Mouse (Mus musculus): ENCODE data around the gene Hs3st1.

The Hs3st1 gene

DNA sequence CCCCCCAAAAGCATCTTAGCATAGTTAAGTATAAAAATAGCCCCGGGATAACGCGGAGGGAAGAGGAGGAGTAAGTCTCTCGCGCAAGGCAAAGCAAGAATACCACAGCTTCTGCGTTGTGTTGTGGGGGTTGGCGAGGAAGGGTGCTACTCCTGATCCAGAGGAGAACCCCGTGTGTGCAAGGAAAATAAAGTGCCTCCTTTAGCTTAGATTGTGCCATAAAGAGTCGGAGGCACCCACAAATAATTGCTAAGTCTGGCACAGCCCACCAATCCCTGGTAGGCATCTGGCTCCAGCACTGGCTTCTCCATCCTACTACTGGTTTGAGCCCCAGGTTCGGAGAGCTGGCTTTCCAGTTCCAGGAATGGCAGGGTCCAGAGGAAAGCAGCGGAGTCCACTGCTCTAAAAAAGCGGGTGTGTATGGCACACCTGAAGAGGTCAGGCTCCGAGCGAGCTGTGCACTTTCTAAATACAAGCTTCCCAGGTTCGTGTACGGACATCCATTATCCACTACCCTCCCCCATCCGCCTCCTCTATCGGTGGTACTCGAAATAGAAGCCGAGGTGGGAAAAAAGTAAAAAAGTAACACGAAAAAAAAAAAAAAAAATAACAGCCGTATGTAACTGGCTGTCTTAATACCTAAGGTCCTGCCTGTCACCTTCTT, 111.9 kb downstream of the Hs3st1 start:
- DNase-seq: no peak

DNA sequence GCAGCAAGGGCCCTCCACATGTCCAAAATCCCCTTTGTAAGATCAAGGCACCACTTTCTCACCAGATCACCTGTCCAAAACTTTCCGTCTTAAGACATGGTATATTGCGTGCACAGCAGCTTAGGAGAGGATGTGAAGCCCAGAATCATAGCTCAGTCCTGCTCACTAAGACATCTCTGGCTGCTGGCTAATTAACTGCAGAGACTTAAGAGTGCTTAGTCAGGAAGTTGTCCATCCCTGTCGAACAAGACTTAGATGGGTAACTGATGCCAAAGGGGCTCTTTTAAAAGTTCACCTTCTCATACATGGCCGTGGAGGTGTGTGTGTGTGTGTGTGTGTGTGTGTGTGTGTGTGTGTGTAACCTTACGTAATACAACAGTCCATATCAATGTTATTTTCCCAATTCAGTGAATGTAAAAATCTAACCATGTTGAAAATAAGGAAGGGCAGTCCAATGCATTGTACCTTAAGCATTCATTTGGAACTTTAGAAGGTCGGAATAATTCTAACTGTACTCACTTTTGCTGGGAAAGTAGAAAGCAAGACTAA, 113.0 kb downstream of the Hs3st1 start:
- DNase-seq: no peak

DNA sequence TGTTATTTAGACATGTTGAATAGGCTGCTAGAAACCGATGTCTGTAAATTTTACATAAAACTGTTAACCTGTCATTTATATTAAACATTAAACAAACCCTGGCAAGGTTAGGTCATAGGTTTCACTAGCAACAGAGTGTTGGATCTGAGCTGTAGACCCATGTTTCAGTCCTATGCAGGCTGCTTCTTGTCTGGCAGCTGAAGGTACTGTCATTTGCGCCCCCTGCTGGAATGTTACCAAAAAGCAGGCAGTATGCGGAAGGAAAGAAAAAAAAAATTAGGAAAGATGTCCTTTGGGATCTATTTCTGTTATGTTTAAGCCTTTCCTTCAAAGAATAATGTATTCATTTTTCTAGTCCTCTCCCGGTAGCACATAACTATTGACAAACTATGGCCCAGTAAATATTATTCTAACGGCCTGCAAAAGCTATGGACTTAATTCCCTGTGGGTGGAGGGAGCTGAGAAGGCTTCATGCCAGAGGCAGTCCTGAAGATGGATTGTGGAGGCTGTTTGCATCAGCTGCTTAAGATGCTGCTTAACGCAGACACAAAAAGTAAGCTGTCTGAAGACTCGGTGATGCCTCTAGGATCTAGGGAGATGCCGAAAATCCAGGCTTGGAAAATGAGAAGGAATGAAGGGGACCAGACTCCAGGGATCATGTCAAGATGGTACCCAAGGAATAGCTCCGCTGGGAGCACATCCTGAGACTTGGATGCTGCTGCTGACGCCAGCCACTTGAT, 115.7 kb downstream of the Hs3st1 start:
- DNase-seq: peak; percentile 55 to 64

DNA sequence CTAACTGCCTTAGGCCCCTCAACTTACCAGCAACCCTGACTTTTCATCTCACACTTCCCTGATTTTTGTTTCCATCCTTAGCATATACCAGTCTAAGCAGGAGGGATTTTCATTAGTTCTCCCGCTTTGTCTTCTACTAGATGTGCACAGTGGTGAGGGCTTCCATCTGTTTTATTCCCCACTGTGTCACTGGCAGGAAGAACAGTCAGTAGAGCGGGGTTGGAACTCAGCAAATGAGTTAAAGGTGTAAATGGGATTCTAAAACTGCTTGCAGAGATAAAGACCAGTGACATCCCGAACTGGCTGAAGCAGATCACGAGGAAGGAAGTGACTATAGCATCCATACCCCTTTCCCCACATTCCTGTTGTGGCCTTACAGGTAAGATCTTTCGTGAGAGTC, 116.3 kb downstream of the Hs3st1 start:
- DNase-seq: no peak

DNA sequence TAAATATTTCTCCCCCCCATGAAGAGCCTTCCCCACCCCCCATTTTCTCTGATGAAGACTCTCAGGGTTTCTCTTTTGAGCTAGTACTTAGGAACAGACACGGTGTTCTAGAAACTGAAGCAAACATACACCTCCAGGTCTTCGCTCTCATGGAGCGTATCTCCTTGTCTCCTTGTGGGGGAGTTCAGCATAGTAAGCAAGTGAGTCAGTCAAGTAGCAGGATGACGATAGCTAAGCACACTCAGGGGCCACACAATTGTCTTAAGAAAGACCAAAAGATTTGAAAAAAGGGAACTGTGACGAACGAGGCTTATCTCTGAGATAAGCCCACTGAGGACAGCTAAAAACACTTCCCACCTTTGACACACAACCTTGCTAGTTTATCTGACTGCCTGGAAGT, 117.4 kb downstream of the Hs3st1 start:
- no peak for DNase-seq

DNA sequence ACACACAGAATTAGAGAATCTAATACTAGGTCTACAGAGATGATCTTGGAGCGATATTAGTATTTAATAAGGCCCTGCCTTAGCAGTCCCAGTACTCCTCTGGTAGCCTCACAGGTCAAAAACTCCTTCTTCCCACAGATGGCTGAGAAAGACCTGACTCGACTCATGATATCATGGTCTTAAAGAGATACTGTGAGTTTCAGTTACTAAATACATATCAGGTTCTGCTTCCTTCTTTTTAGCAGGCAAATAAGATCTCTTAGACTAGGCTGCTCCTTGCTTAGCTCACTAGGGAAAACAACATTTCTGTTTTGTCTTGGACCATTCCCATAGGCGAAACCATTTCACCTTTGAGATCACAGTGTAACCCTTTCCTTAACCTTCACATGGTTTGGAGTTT, 119.2 kb downstream of the Hs3st1 start:
- no peak for DNase-seq

DNA sequence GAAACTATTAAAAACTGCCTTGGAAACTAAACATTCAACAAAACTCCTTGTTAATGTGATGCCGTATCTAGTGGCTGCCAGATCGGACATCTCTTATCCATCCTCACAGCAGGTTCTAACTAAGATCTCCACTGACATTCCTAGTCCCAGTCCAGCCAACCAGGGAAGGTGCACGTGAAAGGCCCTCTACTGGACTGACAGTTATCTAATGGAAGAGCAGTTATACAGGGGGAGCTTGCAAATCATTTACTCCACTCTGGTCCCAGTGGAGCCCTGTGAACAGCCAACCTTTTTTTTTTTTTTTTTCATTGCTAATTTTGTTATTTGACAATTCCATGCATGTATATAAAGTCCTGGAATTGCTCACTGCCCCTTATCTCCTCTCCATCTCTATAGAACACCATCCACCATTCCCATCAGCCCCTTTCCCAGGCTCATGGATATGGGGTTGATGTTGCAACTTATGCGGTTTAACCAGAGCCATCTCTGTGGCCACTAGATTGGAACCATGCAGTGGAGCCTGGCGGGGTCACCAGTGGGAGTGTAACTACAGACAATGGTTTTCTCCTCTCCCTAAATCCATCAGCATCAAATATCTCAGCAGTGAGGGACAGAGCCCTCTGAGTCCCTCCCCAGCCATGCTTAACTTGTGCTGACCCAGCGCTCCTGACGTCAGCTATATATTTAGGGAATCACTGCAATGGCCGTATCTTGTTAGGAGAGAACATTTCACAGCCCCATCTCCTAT, 120.8 kb downstream of the Hs3st1 start:
- DNase-seq: no peak

DNA sequence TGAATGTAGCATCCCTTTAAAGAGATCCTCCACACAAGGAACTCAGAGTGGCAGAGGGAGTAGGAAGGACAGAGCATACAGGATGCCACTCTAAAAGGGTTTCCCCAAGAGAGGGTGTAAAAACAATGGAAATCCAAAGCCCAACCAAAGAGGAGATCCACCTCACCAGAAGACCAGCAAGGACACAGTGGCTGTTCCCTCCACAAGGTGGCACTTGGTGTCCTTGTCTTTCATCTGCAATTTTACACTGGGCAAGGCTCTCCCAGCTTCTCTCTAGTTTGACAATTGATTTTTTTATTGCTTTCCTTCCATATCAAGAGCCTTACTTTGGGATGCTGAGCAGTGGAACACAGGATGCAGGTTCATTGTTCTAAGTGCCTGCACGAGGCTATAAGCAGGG, 122.1 kb downstream of the Hs3st1 start:
- no peak for DNase-seq

DNA sequence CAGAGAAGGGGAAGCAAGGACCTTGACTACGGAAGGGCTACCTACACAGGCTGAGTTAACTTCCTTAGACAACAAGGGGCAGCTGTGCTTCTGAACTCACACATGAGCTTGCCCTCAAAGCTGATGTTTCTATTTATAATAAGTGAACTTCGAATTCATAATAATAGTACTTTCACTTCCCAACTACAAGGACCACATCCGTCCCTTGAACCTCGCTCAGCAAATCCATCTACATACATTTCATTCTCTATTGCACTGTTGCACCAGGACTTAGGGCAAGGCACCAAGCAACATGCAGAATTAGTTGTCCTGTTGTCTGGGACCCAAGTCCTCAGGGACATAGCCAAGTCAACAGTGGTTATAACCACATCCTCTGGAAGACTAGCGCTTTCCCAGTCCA, 124.4 kb downstream of the Hs3st1 start:
- no peak for DNase-seq

DNA sequence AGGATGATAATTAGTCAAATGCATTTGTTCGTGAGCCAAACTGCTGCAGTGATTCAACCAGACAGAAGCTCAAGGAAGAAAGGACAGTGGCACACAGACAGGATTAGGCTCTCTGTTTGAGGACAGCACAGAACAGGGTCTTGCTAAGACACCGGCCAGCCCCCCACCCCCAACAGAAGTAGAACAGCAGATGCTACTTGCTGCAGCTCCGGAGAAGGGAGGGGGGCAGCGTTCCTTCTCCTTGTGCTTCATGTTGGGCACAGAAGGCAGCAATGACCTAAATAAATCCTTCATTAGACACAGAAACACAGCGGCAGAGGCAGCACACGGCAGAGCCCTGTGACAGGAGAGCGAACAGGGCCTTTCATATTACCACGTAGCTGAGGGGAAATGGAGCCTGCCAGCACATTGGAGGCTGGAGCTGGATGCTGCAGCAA, 130.2 kb downstream of the Hs3st1 start:
- no peak for DNase-seq

DNA sequence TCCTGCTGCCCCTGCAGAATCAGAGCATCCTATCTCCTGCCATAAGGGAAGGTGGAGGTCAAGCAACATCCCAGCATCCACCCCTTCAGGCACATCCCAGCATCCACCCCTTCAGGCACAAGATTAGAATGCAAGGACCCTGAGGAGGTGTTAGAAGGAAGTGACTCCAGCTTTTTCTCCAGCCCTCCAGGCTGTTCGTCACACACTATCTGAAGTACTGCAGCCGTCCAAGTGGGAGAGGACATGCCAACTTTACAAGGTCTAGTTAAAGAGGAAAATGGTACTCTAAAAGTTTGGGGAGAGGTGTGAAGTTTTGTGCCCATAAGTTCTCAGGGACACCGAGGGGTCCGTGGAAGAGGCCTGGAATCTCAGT, 131.1 kb downstream of the Hs3st1 start:
- no peak for DNase-seq

DNA sequence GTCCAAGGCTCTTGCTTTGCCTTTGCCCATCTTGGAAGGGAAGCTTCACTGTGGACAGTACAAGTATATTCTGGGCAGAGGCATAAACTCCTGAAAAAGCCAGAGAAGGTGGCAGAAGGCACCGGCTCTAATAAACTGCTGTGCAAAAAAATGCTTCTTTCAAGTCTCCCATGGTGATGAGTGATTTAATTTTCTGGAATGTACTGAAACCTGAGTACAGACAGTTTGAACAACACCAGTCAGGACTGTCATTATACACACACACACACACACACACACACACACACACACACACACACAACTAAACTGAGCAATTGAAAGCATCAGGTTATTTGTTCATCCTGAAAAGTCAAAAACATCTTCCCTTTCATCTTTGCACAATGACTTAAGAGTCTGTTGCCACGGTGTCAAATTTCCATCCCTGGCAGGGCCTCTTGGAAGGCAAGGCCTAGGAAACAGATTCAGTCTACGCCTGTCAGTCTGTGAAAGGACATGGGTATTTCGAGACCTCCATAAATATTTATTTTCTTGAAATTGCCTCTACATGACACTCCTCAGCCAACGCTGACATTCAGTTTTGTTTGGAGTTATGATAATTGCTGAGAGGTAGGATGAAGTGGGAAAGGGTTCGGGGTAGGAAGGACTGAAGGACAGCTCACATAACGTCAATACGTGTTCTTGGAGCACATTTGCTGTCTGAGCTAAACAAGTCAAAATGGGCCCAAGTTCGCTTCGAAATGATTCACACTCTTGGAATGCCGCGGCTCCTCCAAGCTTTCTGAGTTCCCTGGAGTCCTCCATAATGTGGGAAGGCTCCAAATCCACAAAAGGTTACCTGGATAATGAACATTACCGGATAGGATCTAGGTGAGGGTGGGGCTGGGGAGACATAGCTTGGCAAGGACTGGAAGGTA, 131.7 kb downstream of the Hs3st1 start:
- no peak for DNase-seq

DNA sequence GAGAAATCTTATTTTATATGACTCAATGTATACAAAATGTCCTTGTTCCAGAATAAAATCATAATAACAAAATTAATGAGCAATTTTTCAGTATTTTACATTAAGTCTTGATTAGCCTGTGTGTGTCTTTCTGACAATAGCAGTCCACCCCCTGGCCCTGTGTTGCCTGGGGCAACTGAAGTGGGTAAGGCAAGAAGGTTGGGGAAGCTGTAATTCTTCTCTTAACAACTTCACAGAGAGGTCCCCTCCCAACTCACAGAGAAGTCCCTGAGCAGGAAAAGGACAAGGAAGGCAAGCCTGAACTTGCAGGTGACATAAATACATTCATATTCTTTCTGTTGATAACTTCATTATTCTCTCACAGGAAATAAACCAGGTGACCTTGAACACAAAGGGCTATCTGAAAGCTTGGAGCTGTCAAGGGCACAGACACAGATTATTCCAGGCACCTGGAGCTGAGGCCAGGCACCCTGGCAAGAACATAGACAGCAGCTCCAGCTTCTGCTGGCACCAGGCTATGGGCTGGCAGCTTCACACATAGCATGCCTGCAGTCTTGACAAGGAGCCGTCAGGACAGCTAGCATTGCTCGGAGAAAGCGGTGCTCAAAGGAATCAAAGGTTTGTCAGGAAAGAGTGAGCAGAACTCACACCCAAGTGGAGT, 134.9 kb downstream of the Hs3st1 start:
- no peak for DNase-seq

DNA sequence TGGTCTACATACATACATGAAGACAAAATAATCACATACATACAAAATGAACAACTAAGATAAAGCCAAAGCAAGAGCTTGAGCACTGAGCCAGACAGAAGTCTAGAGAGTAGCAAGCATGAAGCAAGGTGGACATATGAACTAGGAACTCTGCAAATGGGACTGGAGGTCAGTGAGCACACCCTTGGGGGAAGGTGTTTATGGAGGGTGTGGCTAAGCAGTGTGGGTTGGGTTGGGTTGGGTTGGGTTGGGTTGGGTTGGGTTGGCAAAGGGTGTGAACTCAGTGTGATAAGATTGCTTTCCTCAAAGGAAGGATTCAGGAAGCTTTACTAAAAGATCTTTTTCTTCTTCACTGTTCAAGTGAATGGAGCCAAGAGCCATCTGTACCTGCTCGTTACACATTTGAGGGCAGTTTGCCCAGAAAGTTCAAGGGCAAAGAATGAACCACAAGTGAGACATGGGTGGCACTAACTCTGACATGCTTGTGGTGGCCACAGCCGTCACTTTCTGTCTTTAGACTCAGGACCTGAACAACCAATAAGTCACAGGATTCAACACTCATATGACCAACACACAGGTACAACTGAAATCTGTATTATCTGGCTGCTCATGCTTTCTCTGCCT, 137.8 kb downstream of the Hs3st1 start:
- no peak for DNase-seq

DNA sequence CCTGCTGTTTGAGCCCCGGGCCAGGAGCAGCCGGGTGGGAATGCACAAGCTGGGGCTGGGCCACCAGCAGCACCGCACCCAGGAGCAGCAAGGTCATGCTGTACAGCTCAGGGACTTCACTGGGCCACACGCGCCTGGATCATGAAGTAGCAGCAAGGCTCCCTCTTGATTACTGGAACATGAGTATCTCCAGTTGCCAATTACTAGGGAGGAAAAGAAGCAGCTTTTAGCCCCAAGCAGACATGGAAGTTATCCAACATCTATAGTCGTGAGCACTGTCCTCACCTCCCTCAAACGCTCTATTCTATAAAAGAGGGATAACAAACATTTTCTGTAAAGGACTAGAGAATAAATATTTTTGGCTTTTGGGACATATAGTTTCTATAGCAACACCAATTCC, 140.1 kb downstream of the Hs3st1 start:
- no peak for DNase-seq

DNA sequence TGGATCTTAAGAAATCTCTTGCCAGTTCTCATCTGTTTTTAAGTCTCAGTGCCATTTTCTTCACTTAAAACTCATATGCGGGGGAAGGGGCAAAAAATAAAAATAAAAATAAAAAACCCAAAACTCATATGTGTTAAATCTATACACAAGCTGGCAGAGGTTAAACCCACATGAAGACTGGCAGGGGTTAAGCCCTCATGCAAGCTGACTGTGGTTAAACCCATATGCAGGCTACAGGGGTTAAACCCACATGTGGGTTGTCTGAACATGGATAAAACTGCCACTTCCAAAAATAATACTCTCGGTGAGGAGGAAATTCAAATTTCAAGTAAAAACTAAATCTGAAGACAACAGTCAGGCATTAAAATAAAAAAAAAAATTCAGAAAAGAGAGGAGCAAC, 141.7 kb downstream of the Hs3st1 start:
- no peak for DNase-seq

DNA sequence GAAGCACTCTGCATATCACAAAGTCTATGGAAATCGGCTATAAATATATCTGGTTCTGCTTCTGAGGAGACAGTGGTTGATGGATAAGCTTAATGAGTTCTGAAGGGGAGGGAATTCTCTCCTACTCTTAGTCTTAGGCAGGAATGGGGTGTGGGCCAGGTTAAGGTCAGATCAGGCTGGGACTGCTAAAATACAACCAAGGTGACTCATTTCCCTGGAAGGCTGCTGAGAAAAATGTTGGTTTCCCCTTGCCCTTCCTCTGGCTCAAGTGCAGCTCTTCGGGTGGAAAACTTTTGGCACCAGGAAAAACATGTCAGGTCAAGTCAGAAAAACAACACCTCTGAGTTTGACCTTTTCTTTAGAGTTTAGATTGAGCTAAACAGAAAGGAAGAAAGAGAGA, 143.0 kb downstream of the Hs3st1 start:
- DNase-seq: no peak

DNA sequence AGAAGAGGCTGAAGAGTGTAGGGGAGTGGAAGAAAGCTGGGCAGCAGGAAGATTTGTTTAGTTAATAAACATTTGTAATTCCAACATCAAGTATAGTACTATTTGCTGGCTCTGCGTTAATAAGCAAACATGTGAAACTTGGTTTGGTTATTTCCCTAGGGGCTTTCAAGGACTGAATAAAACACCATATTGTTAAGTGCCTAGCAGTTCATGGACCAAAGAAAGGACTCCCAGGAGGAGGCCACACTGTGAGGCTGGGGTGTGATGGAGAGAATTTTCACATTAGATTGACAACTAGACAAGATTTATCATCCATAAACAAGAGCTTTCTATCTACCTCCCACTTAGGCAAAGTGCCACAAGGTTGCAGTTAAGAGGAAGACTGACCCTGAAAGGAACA, 147.0 kb downstream of the Hs3st1 start:
- no peak for DNase-seq

DNA sequence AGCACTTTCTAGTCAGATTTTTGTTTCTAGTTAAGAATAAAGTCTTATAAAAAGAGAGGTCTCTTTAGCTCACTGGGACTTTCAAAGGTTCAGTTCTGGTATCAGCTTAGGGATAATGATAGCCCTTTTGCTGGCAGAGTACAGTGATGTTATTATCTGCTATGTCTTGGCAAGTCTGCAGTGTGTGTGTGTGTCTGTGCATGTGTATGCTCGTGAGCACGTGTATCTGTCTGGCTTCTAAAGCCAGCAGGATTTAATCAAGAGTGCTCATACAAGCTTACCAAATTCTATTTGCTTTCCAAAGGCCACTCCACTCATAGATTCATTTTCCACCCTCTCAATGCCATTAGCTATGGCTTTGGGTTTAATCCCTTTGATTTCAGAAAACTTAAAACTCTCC, 160.5 kb downstream of the Hs3st1 start:
- no peak for DNase-seq
